Mouse (Mus musculus) T-helper 17 cell (primary cell): ENCODE measurements around the gene Lsm12.

Experiments used
- in situ Hi-C, 2 experiments: fragments of 300-600 bp; cut with MboI, MseI; formaldehyde crosslinking; loops; 1 replicate in 1 of 2; 2 replicates in 1 of 2; pipeline ENCODE4 v1.15.1; 2025; ENCODE audit warnings: high pct_unique_total_duplicates in 2 of 2

The Lsm12 gene

DNA sequence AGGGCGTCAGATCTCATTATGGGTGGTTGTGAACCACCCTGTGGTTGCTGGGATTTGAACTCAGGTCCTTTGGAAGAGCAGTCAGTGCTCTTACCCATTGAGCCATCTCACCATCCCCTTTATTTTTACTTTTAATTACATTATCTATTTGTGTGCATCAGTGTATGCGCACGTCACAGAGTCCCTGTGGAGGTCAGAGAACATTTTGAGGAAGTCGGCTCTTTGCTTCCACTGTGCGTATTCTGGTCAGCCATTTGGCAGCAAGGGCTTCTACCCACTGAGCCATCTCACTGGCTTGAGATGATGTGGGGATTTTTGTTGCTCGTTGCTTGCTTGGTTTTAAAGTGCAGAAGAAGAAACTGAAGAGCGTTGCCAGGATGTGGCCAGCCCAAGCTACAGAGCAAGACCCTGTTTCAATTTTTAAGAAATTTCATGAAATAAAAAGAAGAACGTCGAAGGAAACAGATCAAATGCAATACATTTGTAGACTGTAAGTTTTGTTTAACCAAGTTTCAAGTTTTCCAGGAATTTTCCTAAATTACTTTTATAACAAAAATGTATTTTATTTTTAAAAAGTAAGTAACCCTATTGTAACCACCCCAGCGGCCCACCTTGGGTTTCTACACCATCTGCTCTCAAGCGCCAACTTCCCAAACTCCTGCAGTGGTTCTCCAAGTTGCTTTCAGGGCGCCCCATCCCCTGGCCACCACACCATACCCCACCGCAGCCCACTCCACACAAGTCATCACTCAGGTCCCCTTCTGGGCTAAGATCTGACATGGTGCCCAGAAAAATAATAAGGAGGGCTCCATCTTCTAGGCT lies 47.3 kb downstream of the Lsm12 start:
- in situ Hi-C loops: loop anchor here (5.0 kb wide), 2 partner anchors 36 to 71 kb away; partner anchors contain the start of gene Ppy (in 1 of the 2)

DNA sequence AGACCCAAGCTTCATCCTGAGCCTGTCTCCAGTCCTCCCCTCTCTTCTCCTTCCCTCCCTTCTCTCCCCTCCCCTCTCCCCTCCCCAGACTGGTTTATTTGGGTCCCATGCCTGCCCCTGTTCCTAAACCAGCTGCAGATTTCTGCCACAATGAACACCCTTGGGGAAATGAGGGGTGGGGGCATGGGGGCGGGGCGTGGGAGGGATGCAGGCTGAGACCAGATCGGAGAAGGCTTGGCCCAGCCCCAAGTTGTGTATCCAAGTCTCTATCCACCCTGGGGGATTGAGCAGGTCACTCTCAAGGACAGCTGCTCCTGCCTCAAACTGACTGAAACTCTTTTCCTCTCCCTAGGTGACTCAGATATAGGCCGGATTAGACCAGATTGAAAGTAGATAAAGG lies 50.6 kb downstream of the Lsm12 start:
- in situ Hi-C loops: no loop called here

DNA sequence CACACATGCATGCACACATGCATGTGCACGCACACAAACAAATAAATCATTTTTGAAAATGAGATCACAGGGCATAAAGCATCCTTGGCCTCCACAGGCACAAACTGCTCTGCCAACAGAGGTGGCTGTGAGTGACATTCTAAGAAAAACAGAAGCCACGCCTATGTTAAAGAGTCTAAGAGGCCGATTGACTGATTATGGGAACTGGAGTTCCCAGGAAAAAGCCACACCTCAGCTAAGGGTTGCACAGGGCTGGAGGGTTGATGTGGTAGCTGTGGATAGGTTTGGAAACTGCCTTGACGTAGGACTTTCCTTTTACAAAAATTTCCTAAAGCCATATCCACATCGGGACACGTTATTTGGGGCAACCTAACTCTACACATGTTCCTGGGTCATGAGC lies 67.7 kb downstream of the Lsm12 start:
- in situ Hi-C loops: no loop called here

DNA sequence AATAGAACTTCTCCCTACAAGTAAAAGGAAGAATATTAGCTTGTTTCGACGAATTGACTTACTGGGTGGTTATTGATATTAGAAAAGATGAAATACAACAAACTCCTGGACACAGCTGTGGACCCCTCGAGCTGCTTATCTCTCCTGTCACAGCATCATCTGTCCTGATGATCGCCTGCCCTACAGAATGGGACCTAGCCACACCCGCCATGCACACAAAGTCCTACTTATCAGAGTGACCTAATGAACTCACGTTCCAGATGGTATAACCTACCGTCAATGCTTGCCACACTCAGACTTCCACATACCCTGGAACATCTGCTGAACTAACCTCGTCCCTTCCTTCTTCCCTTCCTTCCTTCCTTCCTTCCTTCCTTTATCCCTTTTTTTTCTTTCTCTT lies 68.9 kb downstream of the Lsm12 start:
- in situ Hi-C loops: no loop called here
